Mouse (Mus musculus): Measurements from ENCODE around the gene Pex7. TPM values are rescaled to one million over a fixed set of nuclear protein-coding genes. Genes with fewer than 3 reads are reported as not detected.

Gene Pex7
- polyA plus RNA-seq, 1 experiment from 2014 or later = 9.7 TPM

- H3K36me3 ChIP-seq (ENCODE audit: inconsistent target) = no peaks in the 10 kb centered on the region
- H3K79me2 ChIP-seq (ENCODE audit: inconsistent target) = no peaks in the 10 kb centered on the region
- 92% methylated on average over 7 of the region's 9 CpGs for WGBS (ENCODE audit: missing documents)
- H3K4me3 ChIP-seq (ENCODE audit: inconsistent target) = no peak overlapping the region
- H3K27ac ChIP-seq = no peak overlapping the region
Observed at GRCm38 (mm10) chr10:19877679-19878078, 29.8 kb downstream of the Pex7 start.

DNA sequence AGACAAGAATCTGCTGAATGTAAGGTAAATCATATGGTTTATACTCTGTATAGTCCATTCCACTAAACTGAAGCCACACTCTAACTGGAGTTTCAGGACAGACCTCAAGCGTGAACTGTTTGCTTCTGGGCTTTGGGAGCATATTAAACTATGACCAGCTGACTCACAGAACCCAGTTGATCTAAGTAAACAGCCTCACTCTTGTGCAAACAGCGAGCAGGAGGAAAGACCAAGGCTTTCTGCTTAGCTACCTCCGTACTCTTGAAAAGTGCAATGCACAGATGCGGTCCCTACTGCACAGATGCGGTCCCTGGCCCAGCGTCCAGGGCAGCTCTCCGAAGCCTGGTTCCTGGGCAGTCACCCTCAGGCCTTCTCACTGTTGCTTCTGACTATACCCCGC, 30.2 kb downstream of the Pex7 start:
- H3K79me2 ChIP-seq (ENCODE audit: inconsistent target) = no peaks in the 10 kb centered on the region
- H3K27ac ChIP-seq = no peak overlapping the region
- H3K36me3 ChIP-seq (ENCODE audit: inconsistent target) = no peaks in the 10 kb centered on the region
- WGBS (ENCODE audit: missing documents) = 99% methylated on average over 8 of the region's 8 CpGs
- no peak overlapping the region for H3K4me3 ChIP-seq (ENCODE audit: inconsistent target)

- Histone ChIP-seq H3K36me3 (ENCODE audit: inconsistent target) (no peaks in the 10 kb centered on the region), H3K27ac (no peak overlapping the region), H3K4me3 (ENCODE audit: inconsistent target) (no peak overlapping the region), H3K79me2 (ENCODE audit: inconsistent target) (no peaks in the 10 kb centered on the region)
- 94% methylated on average over 7 of the region's 7 CpGs for whole genome bisulfite sequencing (ENCODE audit: missing documents)
Observed at GRCm38 (mm10) chr10:19876669-19877068, 30.8 kb downstream of the Pex7 start.

DNA sequence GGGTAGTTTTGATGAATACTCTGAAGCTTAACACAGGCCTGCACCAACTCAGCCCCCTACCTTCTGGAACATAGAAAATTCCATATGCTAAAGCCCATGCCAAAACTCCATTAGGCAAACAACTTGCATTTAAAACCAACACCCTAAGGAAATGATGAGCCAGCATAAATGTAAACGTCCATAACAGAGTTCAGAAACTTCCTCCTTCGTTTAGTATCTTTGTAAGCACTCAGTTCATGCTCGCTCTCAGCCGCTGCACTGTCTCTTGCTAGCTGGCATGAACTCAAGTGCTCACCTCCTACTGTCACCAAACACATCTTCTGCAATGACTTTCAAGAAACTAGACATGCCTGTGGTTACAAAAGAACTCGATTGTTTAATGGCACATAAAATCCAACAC, 32.1 kb downstream of the Pex7 start:
- no peaks in the 10 kb centered on the region for H3K36me3 ChIP-seq (ENCODE audit: inconsistent target)
- H3K4me3 ChIP-seq (ENCODE audit: inconsistent target) = no peak overlapping the region
- no peak overlapping the region for H3K27ac ChIP-seq
- H3K79me2 ChIP-seq (ENCODE audit: inconsistent target) = no peaks in the 10 kb centered on the region
- 30% methylated on average over 5 of the region's 5 CpGs for WGBS (ENCODE audit: missing documents)

GRCm38 (mm10) chr10:19855597-19856306, 51.7 kb downstream of the Pex7 start:
- no peaks in the 10 kb centered on the region for H3K79me2 ChIP-seq (ENCODE audit: inconsistent target)
- H3K27ac ChIP-seq = no peak overlapping the region
- 97% methylated on average over 7 of the region's 7 CpGs for WGBS (ENCODE audit: missing documents)
- H3K36me3 ChIP-seq (ENCODE audit: inconsistent target) = no peaks in the 10 kb centered on the region
- no peak overlapping the region for H3K4me3 ChIP-seq (ENCODE audit: inconsistent target)

- Histone ChIP-seq H3K79me2 (ENCODE audit: inconsistent target) (no peaks in the 10 kb centered on the region), H3K27ac (no peak overlapping the region), H3K4me3 (ENCODE audit: inconsistent target) (no peak overlapping the region), H3K36me3 (ENCODE audit: inconsistent target) (no peaks in the 10 kb centered on the region)
- 52% methylated on average over 2 of the region's 2 CpGs for WGBS (ENCODE audit: missing documents)
Observed at GRCm38 (mm10) chr10:19853609-19854008, 53.9 kb downstream of the Pex7 start.

DNA sequence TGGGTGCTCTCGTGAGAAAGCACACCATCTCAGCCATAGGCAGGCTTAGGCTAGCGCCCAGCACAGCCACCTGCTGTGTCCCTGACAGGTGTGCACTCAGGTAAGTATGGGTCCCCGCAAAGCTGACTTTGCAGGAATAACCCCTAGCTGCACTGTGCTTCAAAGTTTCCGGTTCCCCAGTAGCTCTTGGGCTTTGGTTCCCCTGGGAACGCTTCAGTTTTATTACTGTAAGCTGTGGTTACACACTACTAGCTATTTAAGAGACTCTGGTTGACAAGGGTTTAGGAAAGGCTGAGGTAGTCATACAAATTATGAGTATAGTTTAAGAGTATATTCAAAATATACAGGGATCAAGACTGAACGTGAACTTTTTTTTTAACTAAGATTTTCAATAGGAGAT, 54.7 kb downstream of the Pex7 start:
- H3K27ac ChIP-seq = no peak overlapping the region
- H3K79me2 ChIP-seq (ENCODE audit: inconsistent target) = no peaks in the 10 kb centered on the region
- no peaks in the 10 kb centered on the region for H3K36me3 ChIP-seq (ENCODE audit: inconsistent target)
- H3K4me3 ChIP-seq (ENCODE audit: inconsistent target) = no peak overlapping the region
- 50% methylated on average over 5 of the region's 6 CpGs for WGBS (ENCODE audit: missing documents)

DNA sequence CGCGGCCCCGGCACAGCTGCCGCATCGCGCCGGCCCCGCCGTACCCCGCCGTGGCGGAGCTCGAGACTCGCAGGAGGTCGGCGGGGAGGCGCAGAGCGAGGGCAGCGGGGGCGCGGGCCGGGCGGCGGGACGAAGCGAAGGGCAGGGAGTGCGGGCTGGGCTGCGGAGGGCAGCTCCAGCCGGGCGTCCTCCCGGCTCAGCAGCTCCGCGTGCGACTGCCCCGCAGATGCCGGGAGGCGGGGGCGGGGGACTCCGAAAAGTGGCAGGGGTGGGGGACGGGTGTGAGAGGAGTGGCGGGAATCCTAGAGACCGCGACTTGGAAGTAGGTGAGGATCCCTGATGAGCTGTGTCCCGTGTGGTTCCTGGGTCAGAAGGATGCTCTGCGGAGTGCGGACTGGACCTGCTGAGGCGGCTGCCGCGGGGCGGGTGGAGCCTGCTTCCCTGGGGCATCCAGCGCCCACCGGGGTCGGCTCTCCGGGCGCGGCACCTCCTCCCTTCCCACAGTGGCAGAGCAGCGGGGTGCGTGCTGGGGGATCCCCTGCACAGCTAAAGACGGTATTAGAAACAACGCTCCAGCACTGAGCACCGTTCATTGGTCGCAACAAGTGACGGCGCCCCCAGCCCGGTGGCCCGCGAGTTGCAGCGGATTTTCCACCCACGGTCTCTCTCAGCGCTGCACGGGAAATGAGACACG, 56.3 kb downstream of the Pex7 start, which contains the start of gene Slc35d3:
Gene Slc35d3 (minus strand): TSS at position 462 of the 694 bp plus-strand sequence.
- WGBS (ENCODE audit: missing documents) = under 1% methylated on average over 66 of the region's 72 CpGs
- H3K79me2 ChIP-seq (ENCODE audit: inconsistent target) = no peaks in the 10 kb centered on the region
- H3K4me3 ChIP-seq (ENCODE audit: inconsistent target) = no peak within 1 kb of the TSS; the same call in 1 of the 2 replicates
- no peak within 1 kb of the TSS for H3K27ac ChIP-seq
- no peaks in the 10 kb centered on the region for H3K36me3 ChIP-seq (ENCODE audit: inconsistent target)

DNA sequence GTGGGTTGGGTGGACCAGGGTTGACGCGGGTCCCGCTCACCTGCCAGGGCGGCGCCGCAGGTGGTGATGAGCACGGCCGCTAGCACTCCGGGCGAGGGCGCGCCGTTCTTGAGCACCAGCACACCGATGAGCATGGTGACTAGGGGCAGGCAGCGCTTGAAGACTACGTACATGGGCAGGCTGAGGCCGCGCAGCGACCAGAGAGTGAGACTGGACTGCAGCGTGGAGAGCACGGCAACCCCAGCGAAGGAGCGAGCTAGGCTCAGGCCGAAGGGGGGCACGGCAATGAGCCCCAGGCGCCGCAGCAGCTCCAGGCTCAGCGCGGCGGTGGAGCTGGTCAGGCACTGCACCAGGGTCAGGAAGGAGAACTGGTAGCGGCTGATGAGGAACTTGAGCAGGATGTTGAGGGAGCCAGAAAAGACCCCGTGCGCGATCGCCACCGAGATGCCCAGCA, 56.9 kb downstream of the Pex7 start:
- Histone ChIP-seq H3K79me2 (ENCODE audit: inconsistent target) (no peaks in the 10 kb centered on the region), H3K4me3 (ENCODE audit: inconsistent target) (no peak overlapping the region), H3K27ac (no peak overlapping the region), H3K36me3 (ENCODE audit: inconsistent target) (no peaks in the 10 kb centered on the region)
- under 1% methylated on average over 36 of the region's 36 CpGs for WGBS (ENCODE audit: missing documents)

DNA sequence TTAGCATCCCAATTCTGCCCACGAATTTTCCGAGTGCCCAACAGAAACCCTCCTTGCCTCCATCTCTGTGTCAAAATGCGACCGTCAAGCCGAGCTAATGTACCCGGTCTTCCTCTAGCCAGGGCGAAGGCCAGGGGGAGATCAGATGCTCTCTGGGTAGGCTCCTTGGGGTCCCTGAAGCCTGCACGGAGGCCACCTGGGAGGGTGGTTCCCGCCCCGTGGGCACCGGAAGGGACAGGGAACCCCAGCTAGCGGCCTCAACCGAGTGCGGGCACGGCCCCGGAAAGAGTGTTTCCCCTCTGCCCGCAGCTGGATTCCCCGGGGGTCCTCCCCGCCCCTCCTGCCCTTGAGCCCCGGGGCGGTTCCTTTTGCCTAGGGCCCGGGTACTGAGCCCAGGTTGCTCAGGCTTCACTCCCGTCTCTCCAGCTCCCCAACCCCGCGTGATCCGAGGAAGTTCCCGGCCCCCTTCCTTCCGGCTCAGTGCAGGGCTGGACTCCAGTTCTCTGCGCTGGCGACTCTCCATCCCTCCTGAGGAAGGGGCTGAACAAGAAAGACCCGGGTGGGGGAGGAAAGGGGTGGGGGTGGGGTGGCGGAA, 57.6 kb downstream of the Pex7 start:
- 3% methylated on average over 32 of the region's 32 CpGs for WGBS (ENCODE audit: missing documents)
- H3K4me3 ChIP-seq (ENCODE audit: inconsistent target) = no peak overlapping the region; the same call in 1 of the 2 replicates
- no peak overlapping the region for H3K27ac ChIP-seq
- no peaks in the 10 kb centered on the region for H3K36me3 ChIP-seq (ENCODE audit: inconsistent target)
- no peaks in the 10 kb centered on the region for H3K79me2 ChIP-seq (ENCODE audit: inconsistent target)

DNA sequence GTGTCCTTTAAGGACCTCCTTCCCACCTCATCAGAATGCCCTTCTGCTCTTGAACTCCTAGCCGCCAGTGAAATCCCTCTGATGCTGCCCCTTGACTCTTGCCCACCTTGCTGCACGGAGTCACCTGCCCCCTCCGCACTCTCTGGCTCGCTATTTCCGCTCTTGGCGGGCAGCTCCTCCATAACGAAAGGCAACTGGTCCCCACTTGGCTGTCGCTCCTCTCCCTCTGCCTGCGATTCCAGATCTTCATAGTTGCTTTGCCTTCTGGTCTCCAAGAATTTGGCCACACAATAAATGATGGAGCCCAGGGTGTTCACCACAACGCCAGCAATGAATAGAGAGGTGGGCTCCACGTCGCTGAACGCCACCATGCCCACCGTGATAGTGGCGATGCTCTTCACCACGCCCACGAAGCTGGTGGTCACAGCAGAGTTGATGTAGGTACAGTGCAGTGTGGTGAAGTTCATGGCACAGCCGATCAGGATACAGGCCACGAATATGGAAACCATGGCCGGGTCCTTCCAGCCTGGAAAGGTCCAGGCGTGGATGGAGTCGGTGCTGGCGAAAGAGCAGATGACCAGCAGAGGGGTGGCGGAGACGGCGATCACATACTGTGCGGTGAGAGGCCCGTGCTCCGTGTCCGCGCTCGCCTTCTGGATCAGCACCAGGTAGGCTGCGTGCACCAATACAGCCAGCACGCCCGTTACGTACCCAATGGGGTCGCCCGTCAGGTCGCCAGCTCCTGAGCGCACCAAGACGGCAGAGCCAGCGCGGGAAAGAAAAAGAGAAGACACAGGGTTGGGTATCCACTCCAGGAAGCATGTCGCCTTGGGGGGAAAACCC, 58.3 kb downstream of the Pex7 start:
- Histone ChIP-seq H3K4me3 (ENCODE audit: inconsistent target) (no peak overlapping the region), H3K36me3 (ENCODE audit: inconsistent target) (no peaks in the 10 kb centered on the region)
- WGBS (ENCODE audit: missing documents) = 55% methylated on average over 44 of the region's 44 CpGs

GRCm38 (mm10) chr10:19839836-19840235, 67.7 kb downstream of the Pex7 start:
- Histone ChIP-seq H3K36me3 (ENCODE audit: inconsistent target) (no peaks in the 10 kb centered on the region), H3K4me3 (ENCODE audit: inconsistent target) (no peak overlapping the region), H3K79me2 (ENCODE audit: inconsistent target) (no peaks in the 10 kb centered on the region), H3K27ac (no peak overlapping the region)
- WGBS (ENCODE audit: missing documents) = 61% methylated on average over 5 of the region's 5 CpGs

More for the DNA sequence above, 58.3 kb downstream of the Pex7 start:
- Histone ChIP-seq H3K27ac (no peak overlapping the region), H3K79me2 (ENCODE audit: inconsistent target) (no peaks in the 10 kb centered on the region)

GRCm38 (mm10) chr10:19835887-19836710, 71.4 kb downstream of the Pex7 start:
- Histone ChIP-seq H3K79me2 (ENCODE audit: inconsistent target) (no peaks in the 10 kb centered on the region), H3K4me3 (ENCODE audit: inconsistent target) (no peak overlapping the region), H3K27ac (no peak overlapping the region), H3K36me3 (ENCODE audit: inconsistent target) (no peaks in the 10 kb centered on the region)
- WGBS (ENCODE audit: missing documents) = 97% methylated on average over 8 of the region's 8 CpGs

GRCm38 (mm10) chr10:19834222-19834621, 73.3 kb downstream of the Pex7 start:
- Histone ChIP-seq H3K27ac (no peak overlapping the region), H3K4me3 (ENCODE audit: inconsistent target) (no peak overlapping the region), H3K36me3 (ENCODE audit: inconsistent target) (no peaks in the 10 kb centered on the region), H3K79me2 (ENCODE audit: inconsistent target) (no peaks in the 10 kb centered on the region)
- 90% methylated on average over 6 of the region's 6 CpGs for WGBS (ENCODE audit: missing documents)
